Mouse (Mus musculus) right cerebral cortex, postnatal 36 days (tissue): Measurements from ENCODE around the gene Itpkb.

Experiments used
- DNase-seq, 2 experiments: peaks; one replicate each; pipeline ENCODE4 v3.0.0; 2022; ENCODE audit warnings: low spot score in 2 of 2, mixed read lengths in 1 of 2

Itpkb gene

GRCm38 (mm10) chr1:180393873-180394272, 63.6 kb downstream of the Itpkb start:
- DNase-seq: no peak

- DNase-seq: no peak
These were observed 67.4 kb downstream of the Itpkb start for GRCm38 (mm10) chr1:180397734-180398133.

- no peak for DNase-seq
These were observed 68.2 kb downstream of the Itpkb start for GRCm38 (mm10) chr1:180398446-180398845.

GRCm38 (mm10) chr1:180400691-180401455, 70.6 kb downstream of the Itpkb start:
- DNase-seq: no peak

GRCm38 (mm10) chr1:180401725-180402124, 71.4 kb downstream of the Itpkb start:
- no peak for DNase-seq

- no peak for DNase-seq
These were observed 72.3 kb downstream of the Itpkb start for GRCm38 (mm10) chr1:180402481-180403081.

- DNase-seq: no peak
These were observed 73.0 kb downstream of the Itpkb start for GRCm38 (mm10) chr1:180403357-180403693.

GRCm38 (mm10) chr1:180403694-180404606, 73.7 kb downstream of the Itpkb start:
- no peak for DNase-seq

- DNase-seq: no peak
These were observed 74.4 kb downstream of the Itpkb start for GRCm38 (mm10) chr1:180404706-180405105.

- DNase-seq: no peak
These were observed 75.5 kb downstream of the Itpkb start for GRCm38 (mm10) chr1:180405576-180406335.

- no peak for DNase-seq
These were observed 76.2 kb downstream of the Itpkb start for GRCm38 (mm10) chr1:180406336-180407035.

GRCm38 (mm10) chr1:180407171-180407671, 76.9 kb downstream of the Itpkb start:
- no peak for DNase-seq

GRCm38 (mm10) chr1:180407727-180408719, 77.7 kb downstream of the Itpkb start:
- no peak for DNase-seq

GRCm38 (mm10) chr1:180408832-180409231, 78.5 kb downstream of the Itpkb start:
- DNase-seq: no peak

GRCm38 (mm10) chr1:180409771-180410170, 79.5 kb downstream of the Itpkb start:
- DNase-seq: no peak

- no peak for DNase-seq
These were observed 80.0 kb downstream of the Itpkb start for GRCm38 (mm10) chr1:180410306-180410705.

- no peak for DNase-seq
These were observed 84.8 kb downstream of the Itpkb start for GRCm38 (mm10) chr1:180415064-180415463.

- DNase-seq: no peak
These were observed 85.6 kb downstream of the Itpkb start for GRCm38 (mm10) chr1:180415836-180416235.

GRCm38 (mm10) chr1:180417118-180417517, 86.8 kb downstream of the Itpkb start:
- DNase-seq: no peak

GRCm38 (mm10) chr1:180419059-180419458, 88.8 kb downstream of the Itpkb start:
- no peak for DNase-seq
